Mouse (Mus musculus) left cerebral cortex, adult 9 months (tissue): ENCODE measurements at regions not wholly inside any gene's neighbourhood (a gene's known extent, or its start where the extent isn't known, plus 50 kb on each side); places are given as distances from the start of the nearest gene placed in this dataset.

Experiments
- DNase-seq, 2 experiments: peaks; one replicate each; pipeline ENCODE4 v3.0.0; 2022; ENCODE audit warnings: low spot score in 2 of 2

DNA sequence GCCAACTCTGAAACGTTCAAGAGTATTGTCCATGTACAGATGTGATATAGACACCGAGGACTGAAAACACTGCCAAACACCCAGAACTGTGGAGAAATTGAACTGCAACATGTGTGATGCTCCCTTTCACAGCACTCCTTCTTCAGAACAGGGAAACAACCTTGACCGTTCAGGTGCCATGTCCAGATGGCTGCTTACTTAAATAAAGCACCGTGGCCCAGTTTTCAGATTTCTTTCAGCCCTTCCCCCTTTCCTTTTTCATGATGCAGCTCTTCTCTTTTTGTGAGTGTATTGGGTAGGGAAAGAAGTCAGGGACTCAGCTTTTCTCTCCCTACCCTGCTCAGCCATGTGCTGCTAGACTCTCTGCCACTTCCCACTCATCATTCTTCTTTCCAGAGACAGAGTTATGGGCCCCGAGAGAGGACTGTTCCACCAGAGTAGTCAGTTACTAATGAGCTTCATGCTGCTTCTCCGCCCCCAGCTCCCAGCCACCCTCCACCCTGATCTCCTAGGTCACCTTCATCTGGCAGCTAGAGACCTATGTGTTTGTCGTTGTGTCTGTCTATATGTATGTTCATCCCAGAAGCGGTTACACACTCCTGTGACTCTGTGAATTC is 74.3 kb upstream of the Astn2 start:
- no peak for DNase-seq
